Mouse (Mus musculus): ENCODE results near the gene Olfr1115. TPM values are rescaled to one million over a fixed set of nuclear protein-coding genes. Genes with fewer than 3 reads are reported as not detected.
"Not testable (repeated sequence)": the region's sequence is repeated elsewhere in the genome, so short reads cannot be mapped to it uniquely, and the experiment has no call there.

The Olfr1115 gene
- not detected for total RNA-seq (2021)
- long read RNA-seq, experiment 1 = 0 reads
- long read RNA-seq, experiment 2 = 0 reads

DNA sequence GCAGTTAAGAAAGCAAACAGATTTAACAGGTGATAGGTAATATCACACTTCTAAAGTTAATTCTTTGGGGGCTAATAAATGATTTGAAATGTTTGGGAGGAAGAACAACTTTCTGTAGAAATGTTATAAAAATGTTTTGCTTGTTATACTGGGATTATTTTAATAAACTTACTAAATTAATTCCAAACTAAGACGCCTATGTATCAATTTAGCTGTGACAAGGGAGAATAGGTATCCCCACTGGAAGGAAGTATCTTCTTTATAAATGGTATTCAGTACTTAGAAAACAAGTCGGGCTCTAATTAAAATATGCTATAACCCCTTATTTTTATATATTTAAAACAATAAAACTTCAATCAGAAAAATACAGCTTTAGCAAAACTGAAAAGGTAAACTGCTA is at the start of gene Olfr1115:
Olfr1115 (plus strand) TSS at position 301 of the 400 bp plus-strand sequence.
- no peak for DNase-seq
- intact Hi-C loops (cut with DNase I) = no loop called here

DNA sequence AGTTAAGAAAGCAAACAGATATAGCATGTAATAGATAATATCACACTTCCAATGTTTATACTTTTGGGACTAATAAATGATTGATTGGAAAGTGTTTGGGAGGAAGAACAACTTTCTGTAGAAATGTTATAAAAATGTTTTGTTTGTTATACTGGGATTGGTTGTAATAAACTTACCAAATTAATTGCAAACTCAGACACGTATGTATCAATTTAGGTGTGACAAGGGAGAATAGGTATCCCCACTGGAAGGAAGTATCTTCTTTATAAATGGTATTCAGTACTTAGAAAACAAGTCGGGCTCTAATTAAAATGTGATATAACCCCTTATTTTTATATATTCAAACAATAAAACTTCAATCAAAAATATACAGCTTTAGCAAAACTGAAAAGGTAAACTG is 39.1 kb upstream of the Olfr1115 start, which contains the start of gene Olfr1113:
Olfr1113 (plus strand) TSS at position 301 of the 400 bp plus-strand sequence.
- DNase-seq = no peak
- intact Hi-C loops (cut with DNase I) = no loop called here

DNA sequence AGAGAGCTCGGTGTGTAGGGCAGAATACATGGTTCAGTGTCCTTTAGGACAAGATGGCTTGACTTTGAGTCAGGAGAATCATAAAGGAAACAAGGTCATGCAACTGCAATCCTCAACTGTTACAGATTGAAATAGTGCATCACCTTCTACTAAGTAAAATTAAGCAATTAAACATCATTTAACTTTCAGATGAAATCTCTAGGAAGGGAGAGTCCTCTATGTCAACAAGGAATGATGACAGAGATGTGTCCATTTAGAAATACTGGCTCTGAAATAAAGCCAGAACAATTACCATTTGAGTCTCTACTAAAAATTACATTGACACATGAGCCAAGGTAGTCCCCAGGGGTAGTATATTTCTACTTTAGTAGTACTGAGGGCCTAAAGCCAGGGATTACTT is 19.4 kb downstream of the Olfr1115 start, which contains the start of gene Olfr1116:
Olfr1116 (plus strand) TSS at position 301 of the 400 bp plus-strand sequence.
- intact Hi-C loops (cut with DNase I) = no loop called here
- no peak for DNase-seq

DNA sequence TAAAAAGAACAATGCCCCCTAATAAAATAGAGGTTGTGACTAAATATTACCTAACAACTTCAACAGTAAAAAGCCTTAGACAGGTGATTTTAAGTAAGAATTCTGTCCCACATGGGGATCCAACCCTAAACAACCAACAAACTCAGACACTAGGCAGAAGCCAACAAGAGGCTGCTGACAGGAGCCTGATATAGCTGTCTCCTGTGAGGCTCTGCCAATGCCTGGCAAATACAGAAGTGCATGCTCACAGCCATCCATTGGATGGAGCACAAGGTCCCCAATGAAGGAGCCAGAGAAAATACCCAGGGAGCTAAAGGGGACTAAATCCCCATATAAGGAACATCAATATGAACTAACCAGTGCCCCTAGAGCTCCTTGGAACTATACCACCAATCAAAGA is 46.2 kb downstream of the Olfr1115 start:
- DNase-seq; intact Hi-C loops (cut with DNase I): not testable (repeated sequence)

Small RNA genes within 50 kb of the gene (microRNA-seq; reads per million reads assigned to microRNA genes)
- gene Gm27438 = 0 reads per million in 2 experiments

Other genes with a start within 250 kb of the Olfr1115 start
- not detected for gene Olfr1102, start 249.6 kb upstream of the Olfr1115 start, total RNA-seq (2021)
- not detected for gene Olfr1104, start 220.9 kb upstream of the Olfr1115 start, total RNA-seq (2021)
- not detected for gene Olfr1105, start 211.5 kb upstream of the Olfr1115 start, total RNA-seq (2021)
- not detected for gene Olfr1106, start 195.7 kb upstream of the Olfr1115 start, total RNA-seq (2021)
- not detected for gene Olfr1107, start 172.2 kb upstream of the Olfr1115 start, total RNA-seq (2021)
- not detected for gene Olfr1109, start 152.0 kb upstream of the Olfr1115 start, total RNA-seq (2021)
- gene Olfr259, start 133.4 kb upstream of the Olfr1115 start, total RNA-seq (2021) = not detected
- not detected for gene Olfr1110, start 107.7 kb upstream of the Olfr1115 start, total RNA-seq (2021)
- gene Olfr1111, start 95.4 kb upstream of the Olfr1115 start, total RNA-seq (2021) = not detected
- gene Olfr1112, start 60.2 kb upstream of the Olfr1115 start, total RNA-seq (2021) = not detected
- not detected for gene Olfr1113, start 39.0 kb upstream of the Olfr1115 start, total RNA-seq (2021)
- gene Olfr1116, start 19.5 kb downstream of the Olfr1115 start, total RNA-seq (2021) = not detected
- not detected for gene Olfr1118, start 59.6 kb downstream of the Olfr1115 start, total RNA-seq (2021)
- not detected for gene Olfr1120, start 106.8 kb downstream of the Olfr1115 start, total RNA-seq (2021)
- gene Olfr1121, start 121.9 kb downstream of the Olfr1115 start, total RNA-seq (2021) = not detected
- under 1 TPM in 1 of 2 experiments, not detected in 1; 0.05 TPM for gene Olfr1122, start 137.8 kb downstream of the Olfr1115 start, total RNA-seq (2021)
- gene Olfr1123, start 168.6 kb downstream of the Olfr1115 start, total RNA-seq (2021) = not detected
- not detected for gene Olfr1124, start 182.3 kb downstream of the Olfr1115 start, total RNA-seq (2021)
- gene Olfr1126, start 205.9 kb downstream of the Olfr1115 start, total RNA-seq (2021) = not detected
- gene Pramel7, start 249.1 kb downstream of the Olfr1115 start, total RNA-seq (2021) = not detected